Mouse (Mus musculus): Measurements from ENCODE around the gene Ddx39b. TPM values are rescaled to one million over a fixed set of nuclear protein-coding genes. Genes with fewer than 3 reads are reported as not detected.
A peak's percentile ranks its signal among the peaks of the same experiment; 100 is the strongest.

Ddx39b gene
- polyA plus RNA-seq, 1 experiment from 2014 or later, result 569 TPM

GRCm38 (mm10) chr17:35255301-35255700 is 13.8 kb downstream of the Ddx39b start:
- no peaks in the 10 kb centered on the region for H3K27me3 ChIP-seq (ENCODE audit: insufficient read depth, low read length)
- H3K9me3 ChIP-seq (ENCODE audit: low read depth, low read length), result no peaks in the 10 kb centered on the region
- ATAC-seq (ENCODE audit: insufficient read depth) (no peak), DNase-seq (no peak)
- H3K27ac ChIP-seq (ENCODE audit: low read depth), result no peak overlapping the region
- no peak for TF ChIP-seq CTCF (IDR thresholded peaks at IDR 0.05; ENCODE audit: low read depth)
- H3K4me1 ChIP-seq (ENCODE audit: insufficient read depth), result no peaks in the 10 kb centered on the region
- H3K4me3 ChIP-seq (ENCODE audit: low read depth, low read length), result no peak overlapping the region
- peaks cover 41% of the 10 kb centered on the region for H3K36me3 ChIP-seq (ENCODE audit: insufficient read depth)
- no peak overlapping the region for H3K9ac ChIP-seq
- H3K4me2 ChIP-seq, result no peak overlapping the region
- 62% methylated on average over 3 of the region's 3 CpGs for WGBS

- Histone ChIP-seq H3K4me2 (no peak overlapping the region), H3K4me3 (ENCODE audit: low read depth, low read length) (no peak overlapping the region), H3K27ac (ENCODE audit: low read depth) (no peak overlapping the region), H3K9ac (no peak overlapping the region), H3K9me3 (ENCODE audit: low read depth, low read length) (no peaks in the 10 kb centered on the region), H3K4me1 (ENCODE audit: insufficient read depth) (no peaks in the 10 kb centered on the region), H3K27me3 (ENCODE audit: insufficient read depth, low read length) (no peaks in the 10 kb centered on the region), H3K36me3 (ENCODE audit: insufficient read depth) (peaks cover 37% of the 10 kb centered on the region)
- ATAC-seq (ENCODE audit: insufficient read depth), result no peak
- WGBS, result 56% methylated on average over 4 of the region's 4 CpGs
- no peak for DNase-seq
- no peak for TF ChIP-seq CTCF (IDR thresholded peaks at IDR 0.05; ENCODE audit: low read depth)
Measured at GRCm38 (mm10) chr17:35255704-35256103, 14.2 kb downstream of the Ddx39b start.

DNA sequence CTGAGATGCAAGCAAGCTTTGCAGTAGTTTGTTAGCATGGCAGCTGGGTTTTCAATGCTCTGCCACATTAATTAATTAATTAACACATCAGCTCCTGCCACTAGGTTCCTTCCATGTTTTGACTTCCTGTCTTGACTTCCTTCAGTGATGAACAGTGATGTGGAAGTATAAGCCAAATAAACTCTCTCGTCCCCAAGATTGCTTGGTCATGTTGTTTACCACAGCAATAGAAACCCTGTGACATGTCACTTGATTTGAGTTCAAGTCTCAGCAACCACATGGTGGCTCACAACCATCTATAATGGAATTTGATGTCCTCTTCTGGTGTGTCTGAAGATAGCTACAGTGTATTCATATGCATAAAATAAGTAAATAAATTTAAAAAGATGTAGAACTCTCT is 15.8 kb downstream of the Ddx39b start:
- H3K9ac ChIP-seq, result no peak overlapping the region
- H3K27me3 ChIP-seq (ENCODE audit: insufficient read depth, low read length), result peaks cover 9% of the 10 kb centered on the region; the same call in 1 of the 2 replicates
- H3K36me3 ChIP-seq (ENCODE audit: insufficient read depth), result peaks cover 22% of the 10 kb centered on the region
- H3K27ac ChIP-seq (ENCODE audit: low read depth), result no peak overlapping the region
- no peak overlapping the region; the same call in 1 of the 2 replicates for H3K4me2 ChIP-seq
- 33% methylated on average over 1 of the region's 1 CpGs for WGBS
- H3K9me3 ChIP-seq (ENCODE audit: low read depth, low read length), result no peaks in the 10 kb centered on the region
- no peaks in the 10 kb centered on the region for H3K4me1 ChIP-seq (ENCODE audit: insufficient read depth)
- no peak overlapping the region for H3K4me3 ChIP-seq (ENCODE audit: low read depth, low read length)
- TF ChIP-seq CTCF (IDR thresholded peaks at IDR 0.05; ENCODE audit: low read depth), result no peak
- ATAC-seq (ENCODE audit: insufficient read depth), result no peak
- no peak for DNase-seq

GRCm38 (mm10) chr17:35257824-35258491 is 16.4 kb downstream of the Ddx39b start:
- H3K27ac ChIP-seq (ENCODE audit: low read depth), result no peak overlapping the region
- H3K9ac ChIP-seq, result 0 out of 2 replicates have a peak overlapping the region, but pooled peaks have one; percentile 21
- ATAC-seq (ENCODE audit: insufficient read depth), result peak; percentile 9; the same call in 1 of the 2 replicates
- peaks cover 12% of the 10 kb centered on the region; the same call in 1 of the 2 replicates for H3K27me3 ChIP-seq (ENCODE audit: insufficient read depth, low read length)
- peak overlapping the region; percentile 14 for H3K4me3 ChIP-seq (ENCODE audit: low read depth, low read length)
- peak; percentile 90 for TF ChIP-seq CTCF (IDR thresholded peaks at IDR 0.05; ENCODE audit: low read depth)
- no peaks in the 10 kb centered on the region for H3K4me1 ChIP-seq (ENCODE audit: insufficient read depth)
- peak; percentile 96 for DNase-seq
- WGBS, result 15% methylated on average over 17 of the region's 17 CpGs
- no peaks in the 10 kb centered on the region for H3K9me3 ChIP-seq (ENCODE audit: low read depth, low read length)
- peak overlapping the region; percentile 49 for H3K4me2 ChIP-seq
- peaks cover 16% of the 10 kb centered on the region for H3K36me3 ChIP-seq (ENCODE audit: insufficient read depth)

DNA sequence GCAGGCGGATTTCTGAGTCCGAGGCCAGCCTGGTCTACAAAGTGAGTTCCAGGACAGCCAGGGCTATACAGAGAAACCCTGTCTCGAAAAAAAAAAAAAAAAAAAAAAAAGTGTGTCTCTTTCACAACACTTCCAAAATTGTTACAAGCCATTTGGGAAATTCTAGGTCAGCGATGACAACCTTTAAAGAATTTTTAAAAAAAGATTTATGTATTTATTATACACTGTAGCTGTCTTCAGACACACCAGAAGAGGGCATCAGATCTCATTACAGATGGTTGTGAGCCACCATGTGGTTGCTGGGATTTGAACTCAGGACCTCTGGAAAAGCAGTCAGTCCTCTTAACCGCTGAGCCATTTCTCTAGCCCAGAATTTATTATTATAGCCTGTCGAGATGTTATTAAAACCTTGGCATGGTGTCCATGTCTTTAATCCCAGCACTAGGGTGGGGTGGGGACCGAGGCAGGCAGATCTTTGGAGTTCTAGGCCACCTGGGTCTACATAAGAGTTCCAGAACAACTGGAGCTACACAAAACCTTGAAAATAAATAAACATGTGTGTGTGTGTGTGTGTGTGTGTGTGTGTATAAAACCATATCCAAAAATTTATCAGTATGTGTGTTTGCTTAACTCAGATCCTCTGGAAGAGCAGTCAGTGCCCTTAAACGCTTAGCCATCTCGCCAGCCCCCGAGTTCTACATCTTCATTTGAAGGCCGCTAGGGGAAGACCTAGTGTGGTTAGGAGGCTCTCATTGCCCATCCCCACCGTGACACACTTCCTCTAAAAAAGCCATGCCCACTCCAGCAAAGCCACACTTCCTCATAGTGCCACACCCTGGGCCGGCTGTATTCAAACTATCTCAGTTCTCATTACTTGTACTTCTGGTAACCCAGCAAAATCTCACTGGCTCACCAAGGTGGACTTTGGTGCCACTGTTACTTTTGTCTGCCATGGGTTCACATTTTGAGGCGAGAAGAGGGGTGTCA is 17.2 kb downstream of the Ddx39b start:
- Histone ChIP-seq H3K27me3 (ENCODE audit: insufficient read depth, low read length) (peaks cover 16% of the 10 kb centered on the region; the same call in 1 of the 2 replicates), H3K4me3 (ENCODE audit: low read depth, low read length) (no peak overlapping the region), H3K9ac (no peak overlapping the region), H3K4me1 (ENCODE audit: insufficient read depth) (no peaks in the 10 kb centered on the region), H3K27ac (ENCODE audit: low read depth) (no peak overlapping the region), H3K9me3 (ENCODE audit: low read depth, low read length) (no peaks in the 10 kb centered on the region), H3K4me2 (no peak overlapping the region), H3K36me3 (ENCODE audit: insufficient read depth) (peaks cover 7% of the 10 kb centered on the region)
- 51% methylated on average over 13 of the region's 14 CpGs for WGBS
- DNase-seq (peak; percentile 29), ATAC-seq (ENCODE audit: insufficient read depth) (no peak)
- TF ChIP-seq CTCF (IDR thresholded peaks at IDR 0.05; ENCODE audit: low read depth), result peak; percentile 16; the same call in 1 of the 2 replicates

- Histone ChIP-seq H3K4me2 (no peak overlapping the region), H3K27me3 (ENCODE audit: insufficient read depth, low read length) (peaks cover 16% of the 10 kb centered on the region; the same call in 1 of the 2 replicates), H3K9ac (no peak overlapping the region), H3K36me3 (ENCODE audit: insufficient read depth) (no peaks in the 10 kb centered on the region), H3K27ac (ENCODE audit: low read depth) (no peak overlapping the region), H3K4me1 (ENCODE audit: insufficient read depth) (no peaks in the 10 kb centered on the region), H3K4me3 (ENCODE audit: low read depth, low read length) (no peak overlapping the region), H3K9me3 (ENCODE audit: low read depth, low read length) (no peaks in the 10 kb centered on the region)
- WGBS, result 71% methylated on average over 4 of the region's 4 CpGs
- ATAC-seq (ENCODE audit: insufficient read depth) (no peak), DNase-seq (no peak)
- TF ChIP-seq CTCF (IDR thresholded peaks at IDR 0.05; ENCODE audit: low read depth), result no peak
Measured at GRCm38 (mm10) chr17:35259621-35260020, 18.1 kb downstream of the Ddx39b start.

- H3K4me3 ChIP-seq (ENCODE audit: low read depth, low read length), result no peak overlapping the region
- ATAC-seq (ENCODE audit: insufficient read depth) (no peak), DNase-seq (no peak)
- TF ChIP-seq CTCF (IDR thresholded peaks at IDR 0.05; ENCODE audit: low read depth), result no peak
- no peaks in the 10 kb centered on the region for H3K4me1 ChIP-seq (ENCODE audit: insufficient read depth)
- H3K27ac ChIP-seq (ENCODE audit: low read depth), result no peak overlapping the region
- H3K36me3 ChIP-seq (ENCODE audit: insufficient read depth), result no peaks in the 10 kb centered on the region
- no peak overlapping the region for H3K9ac ChIP-seq
- no peak overlapping the region for H3K4me2 ChIP-seq
- H3K9me3 ChIP-seq (ENCODE audit: low read depth, low read length), result no peaks in the 10 kb centered on the region
- peaks cover 16% of the 10 kb centered on the region; the same call in 1 of the 2 replicates for H3K27me3 ChIP-seq (ENCODE audit: insufficient read depth, low read length)
- 63% methylated on average over 13 of the region's 13 CpGs for WGBS
Measured at GRCm38 (mm10) chr17:35261651-35262050, 20.1 kb downstream of the Ddx39b start.
